Mouse (Mus musculus): Measurements from ENCODE around the gene Wnt10a.
"Not testable (repeated sequence)": the region's sequence is repeated elsewhere in the genome, so short reads cannot be mapped to it uniquely, and the experiment has no call there.

Gene Wnt10a

GRCm38 (mm10) chr1:74814931-74815647 is 23.8 kb downstream of the Wnt10a start:
- DNase-seq (ENCODE audit: low spot score in 2 of 2): no peak

- not testable (repeated sequence) for DNase-seq (ENCODE audit: low spot score in 2 of 2)
These were observed 24.6 kb downstream of the Wnt10a start for GRCm38 (mm10) chr1:74815965-74816364.

GRCm38 (mm10) chr1:74816612-74817199 is 25.4 kb downstream of the Wnt10a start:
- peak; percentile 95 to 96 for DNase-seq (ENCODE audit: low spot score in 2 of 2)

- DNase-seq (ENCODE audit: low spot score in 2 of 2): no peak
These were observed 25.9 kb downstream of the Wnt10a start for GRCm38 (mm10) chr1:74817219-74817618.

- no peak for DNase-seq (ENCODE audit: low spot score in 2 of 2)
These were observed 27.2 kb downstream of the Wnt10a start for GRCm38 (mm10) chr1:74818509-74818908.

- DNase-seq (ENCODE audit: low spot score in 2 of 2): not testable (repeated sequence)
These were observed 32.3 kb downstream of the Wnt10a start for GRCm38 (mm10) chr1:74823598-74823997.

- DNase-seq (ENCODE audit: low spot score in 2 of 2): peak; percentile 78 to 91
These were observed 33.4 kb downstream of the Wnt10a start for GRCm38 (mm10) chr1:74824518-74825302.

GRCm38 (mm10) chr1:74830061-74830460 is 38.7 kb downstream of the Wnt10a start:
- DNase-seq (ENCODE audit: low spot score in 2 of 2): no peak

GRCm38 (mm10) chr1:74833255-74833654 is 41.9 kb downstream of the Wnt10a start:
- DNase-seq (ENCODE audit: low spot score in 2 of 2): no peak

GRCm38 (mm10) chr1:74843090-74843489 is 51.8 kb downstream of the Wnt10a start:
- DNase-seq (ENCODE audit: low spot score in 2 of 2): no peak

- no peak for DNase-seq (ENCODE audit: low spot score in 2 of 2)
These were observed 55.0 kb downstream of the Wnt10a start for GRCm38 (mm10) chr1:74846341-74846740.

- DNase-seq (ENCODE audit: low spot score in 2 of 2): no peak
These were observed 57.6 kb downstream of the Wnt10a start for GRCm38 (mm10) chr1:74848946-74849345.

GRCm38 (mm10) chr1:74850251-74850650 is 58.9 kb downstream of the Wnt10a start:
- peak; percentile 85 to 88 for DNase-seq (ENCODE audit: low spot score in 2 of 2)

- peak; percentile 56 to 59 for DNase-seq (ENCODE audit: low spot score in 2 of 2)
These were observed 59.9 kb downstream of the Wnt10a start for GRCm38 (mm10) chr1:74851001-74851775.

Data from right cerebral cortex, postnatal 10 days (tissue).